Mouse (Mus musculus) heart, embryonic 11.5 days (tissue): ENCODE data around the gene Atf4. TPM values are rescaled to one million over a fixed set of nuclear protein-coding genes. Genes with fewer than 3 reads are reported as not detected.

Source experiments
- ATAC-seq: fragments of 200-750 bp; cut with Nextera tagmentation; replicated peaks from 2 replicates; pipeline ENCODE4 v1.8.0; 2017; ENCODE audit warnings: moderate library complexity; ENCODE audit not compliant: insufficient number of reproducible peaks, low FRiP score, low TSS enrichment
- H3K27ac ChIP-seq: fragments of 300-500 bp; sonication (generic); 2 replicates; pipeline ENCODE4 v1.5.1; 2014; ENCODE audit warnings: mild to moderate bottlenecking, low read depth, low read length
- H3K27me3 ChIP-seq: fragments of 300-500 bp; sonication (generic); 2 replicates; pipeline ENCODE4 v1.6.1; 2014; ENCODE audit warnings: mild to moderate bottlenecking, low read length, mixed read lengths; ENCODE audit not compliant: control insufficient read depth, insufficient read depth
- H3K36me3 ChIP-seq: fragments of 300-500 bp; sonication (generic); 2 replicates; pipeline ENCODE4 v1.6.1; 2014; ENCODE audit warnings: mild to moderate bottlenecking, low read length, moderate library complexity, mixed read lengths; ENCODE audit not compliant: control insufficient read depth, insufficient read depth
- H3K4me1 ChIP-seq: fragments of 300-500 bp; sonication (generic); 2 replicates; pipeline ENCODE4 v1.6.1; 2014; ENCODE audit warnings: low read length; ENCODE audit not compliant: control insufficient read depth, insufficient read depth
- H3K4me2 ChIP-seq: fragments of 300-500 bp; sonication (generic); 2 replicates; pipeline ENCODE4 v1.6.1; 2014; ENCODE audit warnings: mild to moderate bottlenecking, moderate library complexity
- H3K4me3 ChIP-seq: fragments of 300-500 bp; sonication (generic); 2 replicates; pipeline ENCODE4 v1.5.1; 2014; ENCODE audit warnings: low read depth, low read length
- H3K9ac ChIP-seq: fragments of 300-500 bp; sonication (generic); 2 replicates; pipeline ENCODE4 v1.6.1; 2014; ENCODE audit warnings: mild to moderate bottlenecking, low read depth, low read length, moderate library complexity
- H3K9me3 ChIP-seq: fragments of 300-500 bp; sonication (generic); replicated peaks from 2 replicates; pipeline ENCODE4 v1.6.1; 2016; ENCODE audit warnings: low read length; ENCODE audit not compliant: control insufficient read depth
- WGBS: fragments of 180-500 bp; shearing (Covaris S2); extraction: QIAGEN DNeasy Blood & Tissue Kit; methylation state at CpG from one replicate; pipeline ENCODE4 v1.1.7; 2014; ENCODE audit not compliant: insufficient replicate concordance; 5-methylcytosine and 5-hydroxymethylcytosine counted together
- polyA plus RNA-seq: library from polyadenylated mRNA; unstranded; fragments of >200 nt; fragmentation: Nextera tagmentation; extraction: Ambion mirVana; gene quantifications from 2 replicates; pipeline ENCODE4 v1.2.1, GENCODE M21; 2014

Atf4 gene
- polyA plus RNA-seq, 1 experiment from 2014 or later = 94.4 TPM

GRCm38 (mm10) chr15:80219705-80220657, 35.0 kb upstream of the Atf4 start:
- no peak overlapping the region for H3K4me3 ChIP-seq
- no peak overlapping the region for H3K27ac ChIP-seq
- H3K9ac ChIP-seq = no peak overlapping the region
- no peaks in the 10 kb centered on the region for H3K9me3 ChIP-seq
- H3K27me3 ChIP-seq = no peaks in the 10 kb centered on the region
- peaks cover 7% of the 10 kb centered on the region for H3K4me1 ChIP-seq
- ATAC-seq = no peak
- 60% methylated on average over 4 of the region's 4 CpGs for WGBS
- no peaks in the 10 kb centered on the region for H3K36me3 ChIP-seq
- peak overlapping the region; percentile 23 for H3K4me2 ChIP-seq

GRCm38 (mm10) chr15:80221031-80221430, 34.0 kb upstream of the Atf4 start:
- Histone ChIP-seq H3K27me3 (no peaks in the 10 kb centered on the region), H3K27ac (no peak overlapping the region), H3K36me3 (no peaks in the 10 kb centered on the region), H3K4me3 (no peak overlapping the region), H3K4me1 (peaks cover 7% of the 10 kb centered on the region), H3K4me2 (no peak overlapping the region), H3K9ac (no peak overlapping the region), H3K9me3 (no peaks in the 10 kb centered on the region)
- ATAC-seq = no peak
- WGBS = 62% methylated on average over 8 of the region's 8 CpGs

GRCm38 (mm10) chr15:80223751-80224150, 31.2 kb upstream of the Atf4 start:
- no peak overlapping the region; the same call in 1 of the 2 replicates for H3K4me2 ChIP-seq
- WGBS = 61% methylated on average over 7 of the region's 7 CpGs
- no peaks in the 10 kb centered on the region for H3K27me3 ChIP-seq
- no peaks in the 10 kb centered on the region for H3K9me3 ChIP-seq
- no peak overlapping the region for H3K27ac ChIP-seq
- no peak overlapping the region for H3K9ac ChIP-seq
- H3K4me1 ChIP-seq = peaks cover 7% of the 10 kb centered on the region
- ATAC-seq = no peak
- no peaks in the 10 kb centered on the region for H3K36me3 ChIP-seq
- H3K4me3 ChIP-seq = no peak overlapping the region

- H3K27ac ChIP-seq = no peak overlapping the region
- no peak overlapping the region for H3K4me3 ChIP-seq
- H3K4me1 ChIP-seq = peaks cover 7% of the 10 kb centered on the region
- H3K9ac ChIP-seq = no peak overlapping the region
- WGBS = 24% methylated on average over 9 of the region's 9 CpGs
- H3K27me3 ChIP-seq = no peaks in the 10 kb centered on the region
- H3K36me3 ChIP-seq = no peaks in the 10 kb centered on the region
- no peak for ATAC-seq
- H3K9me3 ChIP-seq = no peaks in the 10 kb centered on the region
- H3K4me2 ChIP-seq = no peak overlapping the region
Observed at GRCm38 (mm10) chr15:80225208-80225607, 29.8 kb upstream of the Atf4 start.

GRCm38 (mm10) chr15:80225796-80226195, 29.2 kb upstream of the Atf4 start:
- Histone ChIP-seq H3K27ac (no peak overlapping the region), H3K36me3 (no peaks in the 10 kb centered on the region), H3K4me2 (no peak overlapping the region), H3K27me3 (no peaks in the 10 kb centered on the region), H3K4me3 (no peak overlapping the region), H3K4me1 (peaks cover 7% of the 10 kb centered on the region), H3K9ac (no peak overlapping the region), H3K9me3 (no peaks in the 10 kb centered on the region)
- WGBS = 47% methylated on average over 2 of the region's 2 CpGs
- ATAC-seq = no peak

- no peak overlapping the region for H3K4me2 ChIP-seq
- WGBS = 72% methylated on average over 17 of the region's 17 CpGs
- no peak for ATAC-seq
Observed at GRCm38 (mm10) chr15:80228071-80228800, 26.7 kb upstream of the Atf4 start.

GRCm38 (mm10) chr15:80232331-80232730, 22.7 kb upstream of the Atf4 start:
- Histone ChIP-seq H3K4me3 (no peak overlapping the region), H3K27me3 (no peaks in the 10 kb centered on the region), H3K4me2 (no peak overlapping the region), H3K9ac (no peak overlapping the region), H3K4me1 (peaks cover 9% of the 10 kb centered on the region), H3K27ac (no peak overlapping the region), H3K36me3 (0 out of 2 replicates have a peak, but pooled peaks cover 2% of the 10 kb centered on the region), H3K9me3 (no peaks in the 10 kb centered on the region)
- 65% methylated on average over 2 of the region's 2 CpGs for WGBS
- no peak for ATAC-seq

More at GRCm38 (mm10) chr15:80228071-80228800, 26.7 kb upstream of the Atf4 start:
- H3K27me3 ChIP-seq = no peaks in the 10 kb centered on the region
- peaks cover 4% of the 10 kb centered on the region for H3K4me1 ChIP-seq
- H3K9ac ChIP-seq = no peak overlapping the region
- no peak overlapping the region for H3K27ac ChIP-seq
- no peak overlapping the region for H3K4me3 ChIP-seq
- no peaks in the 10 kb centered on the region for H3K9me3 ChIP-seq
- H3K36me3 ChIP-seq = no peaks in the 10 kb centered on the region

- Histone ChIP-seq H3K4me2 (peak overlapping the region; percentile 68), H3K27me3 (no peaks in the 10 kb centered on the region), H3K36me3 (peaks cover 5% of the 10 kb centered on the region; the same call in 1 of the 2 replicates), H3K9me3 (no peaks in the 10 kb centered on the region), H3K27ac (0 out of 2 replicates have a peak overlapping the region, but pooled peaks have one; percentile 38), H3K4me3 (no peak overlapping the region), H3K4me1 (peaks cover 9% of the 10 kb centered on the region), H3K9ac (peak overlapping the region; percentile 94; the same call in 1 of the 2 replicates)
- 69% methylated on average over 4 of the region's 4 CpGs for WGBS
- no peak for ATAC-seq
Observed at GRCm38 (mm10) chr15:80233053-80233452, 21.9 kb upstream of the Atf4 start.
